Mouse (Mus musculus) kidney, adult 2 months (tissue): ENCODE data around the gene Kcnk16. TPM values are rescaled to one million over a fixed set of nuclear protein-coding genes. Genes with fewer than 3 reads are reported as not detected.
A peak's percentile ranks its signal among the peaks of the same experiment; 100 is the strongest.

ENCODE experiments used
- DNase-seq: peaks from one replicate; pipeline ENCODE4 v3.0.0; 2021
- H3K27ac ChIP-seq: fragments of 200-500 bp; 2 replicates; pipeline ENCODE4 v1.5.1; 2012; ENCODE audit warnings: low read depth, low read length, control low read depth, inconsistent platforms; ENCODE audit not compliant: insufficient read depth
- H3K27me3 ChIP-seq: fragments of 200-500 bp; replicated peaks from 2 replicates; pipeline ENCODE4 v1.6.1; 2012; ENCODE audit warnings: mild to moderate bottlenecking, moderate library complexity, low read length, inconsistent platforms; ENCODE audit not compliant: control insufficient read depth, insufficient read depth
- H3K36me3 ChIP-seq: fragments of 200-500 bp; 2 replicates; pipeline ENCODE4 v1.6.1; 2012; ENCODE audit warnings: mild to moderate bottlenecking, moderate library complexity, low read length, inconsistent platforms; ENCODE audit not compliant: control insufficient read depth, insufficient read depth
- H3K4me1 ChIP-seq: fragments of 200-500 bp; 2 replicates; pipeline ENCODE4 v1.6.1; 2011; ENCODE audit warnings: low read length; ENCODE audit not compliant: control insufficient read depth, insufficient read depth
- H3K4me3 ChIP-seq: fragments of 200-500 bp; 2 replicates; pipeline ENCODE4 v1.5.1; 2011; ENCODE audit warnings: mild to moderate bottlenecking, low read depth, low read length, control low read depth; ENCODE audit not compliant: insufficient read depth
- CTCF ChIP-seq: fragments of 200-500 bp; conservative IDR thresholded peaks from 2 replicates; pipeline ENCODE4 v1.5.1; 2011; ENCODE audit warnings: low read depth, mild to moderate bottlenecking, control low read depth, low read length, moderate library complexity, mixed read lengths; ENCODE audit not compliant: insufficient read depth, insufficient read length
- POLR2A ChIP-seq: fragments of 200-500 bp; IDR thresholded peaks from one replicate; pipeline ENCODE4 v1.6.1; 2011; ENCODE audit warnings: low read depth, low read length, control low read depth
- WGBS: fragments of 180-500 bp; shearing (Covaris S2); methylation state at CpG from one replicate; pipeline ENCODE4 v1.1.7; 2018; 5-methylcytosine and 5-hydroxymethylcytosine counted together
- polyA plus RNA-seq: library from polyadenylated mRNA; depleted of rRNA; stranded (reverse); fragments of >200 nt; gene quantifications from 2 replicates; pipeline ENCODE4 v1.2.3, GENCODE M21; 2012

The Kcnk16 gene
- polyA plus RNA-seq, 1 experiment: not detected

DNA sequence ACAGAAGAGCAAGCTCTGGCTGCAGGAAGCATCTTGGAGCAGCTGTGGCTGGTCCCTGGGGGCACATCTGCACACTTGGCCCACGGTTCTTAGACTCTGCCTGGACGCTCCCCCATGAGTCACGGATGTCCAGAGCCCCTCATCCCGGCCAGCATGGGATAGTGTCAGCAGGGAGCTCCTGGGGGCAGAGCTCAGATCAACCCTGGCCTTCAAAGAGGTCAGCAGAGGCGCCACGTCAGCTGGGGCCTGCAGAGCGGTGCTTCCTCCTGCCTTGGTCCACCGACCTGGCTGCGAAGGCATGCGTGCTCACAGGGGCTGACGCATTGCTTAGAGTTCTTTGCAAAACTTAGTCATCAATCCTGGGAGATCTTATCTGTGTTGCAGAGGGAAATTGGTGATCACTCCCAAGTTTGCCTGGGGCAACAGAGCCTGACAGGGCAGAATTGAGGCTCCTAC, 22.2 kb downstream of the Kcnk16 start:
- no peak for DNase-seq
- TF ChIP-seq CTCF (no peak), POLR2A (no peak)
- Histone ChIP-seq H3K27me3 (no peaks in the 10 kb centered on the region), H3K4me1 (no peaks in the 10 kb centered on the region), H3K36me3 (no peaks in the 10 kb centered on the region), H3K4me3 (no peak overlapping the region), H3K27ac (no peak overlapping the region)
- WGBS: 70% methylated on average over 11 of the region's 11 CpGs

DNA sequence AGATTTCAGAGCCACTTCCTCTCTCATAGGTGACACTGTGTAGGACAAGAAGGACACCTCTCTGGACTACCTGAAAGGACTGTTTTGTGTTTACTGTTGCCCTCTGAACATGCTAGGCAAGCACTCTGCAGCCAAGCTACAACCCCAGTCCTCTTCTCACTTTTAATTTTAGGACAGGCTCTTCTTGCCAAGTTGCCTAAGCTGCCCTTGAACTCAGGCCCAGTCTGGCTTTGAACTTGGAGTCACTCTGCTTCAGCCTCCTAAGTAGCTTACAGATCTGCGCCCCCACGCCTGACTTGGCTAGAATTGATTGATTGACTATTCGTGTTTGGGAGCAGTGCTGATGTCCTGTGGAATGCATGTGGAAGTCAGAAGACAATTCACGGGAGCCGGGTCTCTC, 23.1 kb downstream of the Kcnk16 start:
- 88% methylated on average over 5 of the region's 5 CpGs for WGBS
- Histone ChIP-seq H3K4me1 (no peaks in the 10 kb centered on the region), H3K36me3 (no peaks in the 10 kb centered on the region), H3K27ac (no peak overlapping the region), H3K4me3 (no peak overlapping the region), H3K27me3 (no peaks in the 10 kb centered on the region)
- DNase-seq: no peak
- TF ChIP-seq CTCF: no peak
- no peak for TF ChIP-seq POLR2A

DNA sequence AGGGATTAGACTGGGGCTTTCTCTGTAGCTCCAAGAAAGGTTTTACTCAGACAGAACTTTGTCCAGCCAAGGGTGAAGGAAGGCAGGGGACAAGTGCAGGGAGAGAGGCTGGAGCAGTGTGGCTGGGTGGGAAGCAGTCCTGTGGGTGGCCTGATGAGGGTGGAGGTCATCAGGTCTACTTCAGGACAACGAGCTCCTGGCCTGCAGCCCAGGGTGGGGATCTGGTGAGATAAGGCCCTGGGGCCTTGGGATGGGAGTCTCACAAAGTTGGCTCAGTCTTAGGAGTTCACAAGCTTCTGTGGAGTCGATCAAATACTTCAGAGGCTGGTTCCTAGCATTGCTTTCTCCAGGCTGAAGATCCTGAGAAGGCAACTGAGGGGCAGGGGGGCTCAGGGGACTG, 23.7 kb downstream of the Kcnk16 start:
- 49% methylated on average over 2 of the region's 2 CpGs for WGBS
- Histone ChIP-seq H3K36me3 (no peaks in the 10 kb centered on the region), H3K27ac (no peak overlapping the region), H3K4me1 (no peaks in the 10 kb centered on the region), H3K27me3 (no peaks in the 10 kb centered on the region), H3K4me3 (no peak overlapping the region)
- DNase-seq: no peak
- TF ChIP-seq POLR2A: no peak
- no peak for TF ChIP-seq CTCF

GRCm38 (mm10) chr14:20243158-20243557, 25.8 kb downstream of the Kcnk16 start:
- no peak for TF ChIP-seq POLR2A
- DNase-seq: no peak
- no peak overlapping the region for H3K4me3 ChIP-seq
- H3K36me3 ChIP-seq: no peaks in the 10 kb centered on the region
- H3K27me3 ChIP-seq: no peaks in the 10 kb centered on the region
- no peaks in the 10 kb centered on the region for H3K4me1 ChIP-seq
- no peak overlapping the region for H3K27ac ChIP-seq
- WGBS: 89% methylated on average over 3 of the region's 3 CpGs

DNA sequence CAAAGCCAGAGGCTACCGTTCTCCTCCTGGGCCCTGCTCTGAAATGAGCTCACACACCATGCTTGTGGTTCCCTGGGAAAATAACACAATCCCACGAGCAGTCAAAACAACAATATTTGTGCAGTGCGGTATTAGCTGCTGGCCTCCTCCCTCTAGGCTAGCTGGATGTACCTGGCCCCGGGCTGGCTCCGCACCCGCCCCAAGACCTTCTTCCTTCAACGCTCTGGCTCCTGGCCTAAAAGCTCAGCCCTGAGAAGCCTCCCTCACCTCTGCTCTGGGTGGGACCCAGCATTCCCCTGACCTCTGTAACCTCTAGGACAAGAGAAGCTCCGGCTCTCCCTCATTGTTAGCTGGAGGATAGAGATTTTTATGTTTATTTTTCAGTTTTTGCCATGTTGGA, 26.5 kb downstream of the Kcnk16 start:
- peak; percentile 52 for DNase-seq
- 50% methylated on average over 8 of the region's 8 CpGs for WGBS
- TF ChIP-seq POLR2A: no peak
- no peaks in the 10 kb centered on the region for H3K27me3 ChIP-seq
- H3K4me3 ChIP-seq: no peak overlapping the region
- no peak overlapping the region for H3K27ac ChIP-seq
- H3K4me1 ChIP-seq: no peaks in the 10 kb centered on the region
- H3K36me3 ChIP-seq: no peaks in the 10 kb centered on the region

DNA sequence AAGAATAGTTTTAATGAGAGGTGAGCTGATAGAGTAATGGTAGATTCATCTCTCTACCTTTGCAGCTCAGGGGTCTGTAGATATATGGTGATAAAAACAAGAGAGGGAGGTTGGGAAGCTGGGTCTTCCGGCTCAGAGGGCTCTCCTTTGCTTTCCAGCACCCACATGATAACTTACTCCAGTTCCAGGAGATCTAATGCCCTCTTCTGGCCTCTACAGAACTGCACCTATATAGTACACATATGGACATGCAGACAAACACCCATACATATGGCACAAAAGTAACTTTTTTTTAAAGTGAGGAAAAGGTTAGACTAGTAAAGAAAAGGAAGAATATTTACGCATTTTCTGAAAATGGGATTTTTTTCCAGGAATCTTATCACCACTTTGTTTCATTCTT, 34.6 kb downstream of the Kcnk16 start:
- H3K36me3 ChIP-seq: no peaks in the 10 kb centered on the region
- DNase-seq: no peak
- H3K4me1 ChIP-seq: peaks cover 30% of the 10 kb centered on the region
- no peak for TF ChIP-seq CTCF
- TF ChIP-seq POLR2A: no peak
- H3K27me3 ChIP-seq: no peaks in the 10 kb centered on the region
- WGBS: 93% methylated on average over 2 of the region's 2 CpGs
- H3K27ac ChIP-seq: peak overlapping the region; percentile 96
- H3K4me3 ChIP-seq: no peak overlapping the region

DNA sequence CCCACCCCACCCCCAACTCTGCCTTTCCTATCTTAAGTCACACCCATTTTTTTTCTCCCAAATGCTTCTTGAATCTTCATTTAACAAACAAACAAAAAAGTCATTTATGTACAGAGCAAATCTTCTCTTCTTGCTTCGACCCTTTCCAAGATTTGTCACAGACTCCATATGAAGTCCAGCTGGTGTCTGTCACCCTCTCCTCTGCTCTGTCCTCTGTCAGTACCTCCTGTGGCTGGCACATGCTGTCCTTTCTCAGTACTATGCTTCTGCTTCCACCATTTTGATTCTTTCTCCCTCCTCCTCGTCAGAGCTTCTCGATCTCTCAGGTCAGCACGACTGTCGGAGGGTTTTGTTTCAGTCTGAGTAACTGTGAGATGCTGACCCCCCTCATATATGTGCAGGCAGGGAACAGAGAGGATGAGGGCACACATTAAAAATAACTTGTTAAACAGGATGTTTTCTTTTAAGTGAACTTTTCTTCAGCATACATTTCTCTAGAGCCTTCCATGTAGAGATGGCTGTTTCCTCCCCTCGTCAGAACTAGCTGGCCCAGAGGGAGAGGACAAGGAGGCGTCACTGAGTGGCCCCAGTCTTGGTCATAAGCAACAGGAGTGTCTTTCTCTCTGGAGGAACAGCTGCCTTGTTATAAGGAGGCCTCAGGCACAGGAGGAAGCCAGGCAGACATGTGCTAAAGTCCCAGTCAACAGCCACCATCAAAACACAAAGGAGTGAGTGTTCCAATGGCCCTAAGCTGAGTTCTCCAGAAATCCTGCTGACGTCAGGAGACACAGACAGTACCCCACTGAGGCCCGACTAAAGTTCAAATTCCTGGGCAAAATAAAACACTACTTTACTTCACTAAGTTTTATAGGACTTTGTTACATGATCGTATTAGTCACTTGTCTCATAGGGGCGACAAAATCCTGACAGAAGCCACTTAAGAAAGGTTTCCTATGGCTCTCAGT, 35.7 kb downstream of the Kcnk16 start:
- Histone ChIP-seq H3K36me3 (no peaks in the 10 kb centered on the region), H3K27ac (peak overlapping the region; percentile 96), H3K4me3 (no peak overlapping the region), H3K4me1 (peaks cover 38% of the 10 kb centered on the region), H3K27me3 (no peaks in the 10 kb centered on the region)
- 60% methylated on average over 11 of the region's 11 CpGs for WGBS
- DNase-seq: peak; percentile 89
- TF ChIP-seq POLR2A (no peak), CTCF (no peak)
